Mouse (Mus musculus) kidney, embryonic 14.5 days (tissue): Measurements from ENCODE around the gene Cerkl. TPM values are rescaled to one million over a fixed set of nuclear protein-coding genes. Genes with fewer than 3 reads are reported as not detected.

ENCODE experiments used
- ATAC-seq: fragments of 200-750 bp; cut with Nextera tagmentation; 2 replicates; pipeline ENCODE4 v1.8.0; 2017; ENCODE audit warnings: moderate number of reproducible peaks, mild to moderate bottlenecking, moderate TSS enrichment, moderate library complexity; ENCODE audit not compliant: low FRiP score, low TSS enrichment
- H3K27ac ChIP-seq: fragments of 300-500 bp; sonication (generic); 2 replicates; pipeline ENCODE4 v1.5.1; 2014; ENCODE audit warnings: low read depth, mild to moderate bottlenecking, low read length, moderate library complexity, mixed read lengths
- H3K27me3 ChIP-seq: fragments of 300-500 bp; sonication (generic); 2 replicates; pipeline ENCODE4 v1.6.1; 2014; ENCODE audit warnings: mild to moderate bottlenecking, low read length; ENCODE audit not compliant: control insufficient read depth, insufficient read depth
- H3K36me3 ChIP-seq: fragments of 300-500 bp; sonication (generic); 2 replicates; pipeline ENCODE4 v1.6.1; 2014; ENCODE audit warnings: low read length, mixed read lengths; ENCODE audit not compliant: control insufficient read depth, insufficient read depth
- H3K4me1 ChIP-seq: fragments of 300-500 bp; sonication (generic); 2 replicates; pipeline ENCODE4 v1.6.1; 2014; ENCODE audit warnings: low read length, mixed read lengths; ENCODE audit not compliant: control insufficient read depth, insufficient read depth
- H3K4me2 ChIP-seq: fragments of 300-500 bp; sonication (generic); replicated peaks from 2 replicates; pipeline ENCODE4 v1.6.1; 2014; ENCODE audit warnings: low read depth, mild to moderate bottlenecking, low read length
- H3K4me3 ChIP-seq: fragments of 300-500 bp; sonication (generic); 2 replicates; pipeline ENCODE4 v1.5.1; 2014; ENCODE audit warnings: mild to moderate bottlenecking, low read length
- H3K9ac ChIP-seq: fragments of 300-500 bp; sonication (generic); 2 replicates; pipeline ENCODE4 v1.6.1; 2014; ENCODE audit warnings: low read depth, mild to moderate bottlenecking, low read length, moderate library complexity
- H3K9me3 ChIP-seq: fragments of 300-500 bp; sonication (generic); 2 replicates; pipeline ENCODE4 v1.6.1; 2016; ENCODE audit warnings: low read length; ENCODE audit not compliant: control insufficient read depth
- WGBS: fragments of 180-500 bp; shearing (Covaris S2); extraction: QIAGEN DNeasy Blood & Tissue Kit; methylation state at CpG from one replicate; pipeline ENCODE4 v1.1.7; 2014; 5-methylcytosine and 5-hydroxymethylcytosine counted together
- polyA plus RNA-seq: library from polyadenylated mRNA; unstranded; fragments of >200 nt; fragmentation: Nextera tagmentation; extraction: Ambion mirVana; gene quantifications from 2 replicates; pipeline ENCODE4 v1.2.1, GENCODE M21; 2014

Cerkl gene
- 1.4 and 2.7 TPM in 2 replicates for polyA plus RNA-seq

DNA sequence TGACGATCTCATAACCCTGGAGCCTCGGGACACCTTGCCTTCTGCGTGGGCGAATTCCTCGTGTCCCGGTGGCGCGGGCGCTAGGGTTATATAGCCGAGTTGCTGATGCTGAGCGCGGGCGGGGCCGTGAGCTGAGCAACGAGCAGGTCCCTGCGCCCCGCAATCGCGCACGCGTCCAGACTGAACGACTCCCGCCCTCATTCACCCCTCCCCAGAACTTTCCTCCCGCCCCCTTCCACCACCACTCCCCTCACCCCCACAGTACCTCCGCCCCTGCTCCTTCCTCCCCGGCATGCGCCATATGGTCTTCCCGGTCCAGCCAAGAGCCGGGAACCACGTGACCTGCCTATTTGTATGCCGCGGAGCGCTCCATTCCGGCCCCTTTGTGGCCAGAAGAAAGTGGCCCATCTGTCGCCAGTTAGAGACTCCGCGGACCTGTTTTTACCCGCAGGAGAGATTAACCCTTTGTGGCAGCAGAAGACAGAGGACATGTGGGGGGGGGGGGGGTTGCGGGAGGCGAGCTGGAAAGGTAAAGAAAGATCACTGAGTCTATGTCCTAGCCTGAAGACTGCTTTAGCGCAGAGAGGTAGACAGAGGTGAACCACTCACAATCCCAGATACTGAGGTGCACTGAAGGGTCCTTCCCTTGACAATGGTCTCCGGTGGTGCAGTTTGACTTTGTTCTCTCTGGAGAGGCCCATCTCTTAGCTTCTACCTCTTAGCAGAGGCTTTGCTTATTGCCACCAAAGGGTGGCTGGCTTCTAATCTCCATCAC is at the start of gene Cerkl, which contains the start of gene Neurod1:
Gene Cerkl, minus strand, starts transcription at position 211 of the 775 bp plus-strand sequence.
Gene Neurod1, minus strand, starts transcription at position 177 of the 775 bp plus-strand sequence.
- peak; percentile 70; the same call in 1 of the 2 replicates for ATAC-seq
- H3K4me3 ChIP-seq: peak within 1 kb of the TSS; percentile 39

DNA sequence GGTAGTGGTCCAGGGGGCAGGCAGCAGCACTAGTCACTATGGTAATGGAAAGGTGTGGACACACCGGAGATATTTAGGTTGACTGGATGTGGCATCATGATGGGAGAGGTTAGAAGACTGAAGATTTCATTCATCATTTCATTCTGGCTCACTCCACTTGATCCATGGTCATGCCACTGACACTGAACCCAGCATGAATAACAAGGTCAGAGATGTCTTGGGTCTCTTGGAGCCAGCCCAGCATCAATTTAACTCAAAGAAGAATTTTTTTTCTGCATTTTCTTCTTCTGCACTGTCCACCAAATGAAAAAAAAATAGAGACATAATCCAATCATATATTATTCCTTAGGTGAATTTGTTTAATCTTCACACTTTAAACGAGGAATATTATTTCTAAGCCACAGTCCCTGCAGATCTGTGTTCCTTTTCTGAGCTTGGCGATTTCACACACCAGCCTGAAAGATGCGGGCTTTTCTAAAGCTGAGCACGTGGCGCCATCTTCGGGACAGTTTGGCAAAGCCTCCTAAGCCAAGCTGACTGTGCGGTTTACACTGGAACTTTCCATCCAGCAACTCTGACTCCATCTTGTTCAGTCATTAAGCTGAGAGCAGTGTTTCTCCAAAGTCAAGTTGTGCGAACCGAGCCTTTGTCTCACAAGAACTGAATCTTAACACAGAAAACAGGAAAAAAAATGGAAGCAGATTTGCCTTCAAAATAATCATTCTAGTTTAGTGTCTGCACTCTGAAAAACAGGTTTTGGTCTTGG is 42.6 kb upstream of the Cerkl start:
- peak; percentile 78; the same call in 1 of the 2 replicates for ATAC-seq
- WGBS: 26% methylated on average over 10 of the region's 10 CpGs
- H3K27me3 ChIP-seq: no peaks in the 10 kb centered on the region
- H3K9me3 ChIP-seq: no peaks in the 10 kb centered on the region
- no peak overlapping the region for H3K4me3 ChIP-seq
- H3K4me1 ChIP-seq: no peaks in the 10 kb centered on the region
- no peak overlapping the region for H3K27ac ChIP-seq
- no peak overlapping the region for H3K4me2 ChIP-seq
- H3K9ac ChIP-seq: no peak overlapping the region
- no peaks in the 10 kb centered on the region for H3K36me3 ChIP-seq

More for the DNA sequence above, at the start of gene Cerkl, which contains the start of gene Neurod1:
- Histone ChIP-seq H3K4me1 (peaks cover 7% of the 10 kb centered on the region; the same call in 1 of the 2 replicates), H3K9ac (no peak within 1 kb of the TSS), H3K4me2 (peak within 1 kb of the TSS; percentile 46), H3K9me3 (no peaks in the 10 kb centered on the region), H3K36me3 (no peaks in the 10 kb centered on the region), H3K27ac (no peak within 1 kb of the TSS), H3K27me3 (peaks cover 77% of the 10 kb centered on the region)
- WGBS: 1% methylated on average over 41 of the region's 42 CpGs

DNA sequence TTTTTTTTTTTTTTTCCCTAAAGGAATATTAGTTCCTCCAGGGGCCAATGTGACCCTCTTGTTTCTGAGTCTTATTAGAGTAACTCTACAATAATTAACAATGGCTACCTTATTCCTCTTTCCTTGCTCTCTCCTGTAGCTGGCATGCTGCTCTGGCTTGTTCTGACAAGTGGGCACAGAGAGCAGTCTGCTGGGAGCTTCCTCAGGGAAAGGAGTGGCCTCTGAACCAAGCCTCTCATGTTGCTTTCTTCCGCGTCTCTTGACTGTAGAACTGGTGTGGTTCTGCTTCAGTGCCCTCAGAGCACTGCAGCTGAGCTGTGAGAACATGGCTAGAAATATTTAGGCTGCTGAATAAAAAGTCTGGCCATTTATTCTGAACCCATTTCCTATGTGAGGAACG is 28.5 kb upstream of the Cerkl start:
- Histone ChIP-seq H3K9ac (no peak overlapping the region), H3K36me3 (no peaks in the 10 kb centered on the region), H3K4me2 (no peak overlapping the region), H3K4me3 (no peak overlapping the region), H3K27ac (no peak overlapping the region), H3K27me3 (no peaks in the 10 kb centered on the region), H3K9me3 (no peaks in the 10 kb centered on the region), H3K4me1 (no peaks in the 10 kb centered on the region)
- peak; percentile 69; the same call in 1 of the 2 replicates for ATAC-seq
- 43% methylated on average over 3 of the region's 3 CpGs for WGBS

DNA sequence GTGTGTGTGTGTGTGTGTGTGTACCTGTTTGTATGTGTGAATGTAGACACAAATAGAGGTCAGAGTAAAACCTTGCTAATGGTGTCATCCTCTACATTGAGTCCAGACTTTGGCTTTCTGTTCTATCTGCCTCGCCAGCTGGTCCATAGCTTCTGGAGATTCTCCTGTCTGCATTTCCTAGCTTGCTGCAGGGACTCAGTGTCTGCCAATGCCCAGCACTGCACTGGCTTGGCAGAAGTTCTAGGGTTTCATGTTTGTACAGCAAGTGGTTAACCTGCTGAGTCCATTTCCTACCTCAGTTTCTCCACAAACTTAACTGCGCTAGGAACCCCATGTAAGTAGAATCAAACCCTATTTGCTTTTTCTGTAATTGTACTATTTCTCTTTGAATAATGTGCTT is 25.9 kb upstream of the Cerkl start:
- no peak for ATAC-seq
- H3K9ac ChIP-seq: no peak overlapping the region
- no peak overlapping the region for H3K4me3 ChIP-seq
- no peaks in the 10 kb centered on the region for H3K36me3 ChIP-seq
- no peaks in the 10 kb centered on the region for H3K9me3 ChIP-seq
- no peaks in the 10 kb centered on the region for H3K4me1 ChIP-seq
- H3K4me2 ChIP-seq: no peak overlapping the region
- H3K27ac ChIP-seq: no peak overlapping the region
- 97% methylated on average over 2 of the region's 2 CpGs for WGBS
- no peaks in the 10 kb centered on the region for H3K27me3 ChIP-seq

DNA sequence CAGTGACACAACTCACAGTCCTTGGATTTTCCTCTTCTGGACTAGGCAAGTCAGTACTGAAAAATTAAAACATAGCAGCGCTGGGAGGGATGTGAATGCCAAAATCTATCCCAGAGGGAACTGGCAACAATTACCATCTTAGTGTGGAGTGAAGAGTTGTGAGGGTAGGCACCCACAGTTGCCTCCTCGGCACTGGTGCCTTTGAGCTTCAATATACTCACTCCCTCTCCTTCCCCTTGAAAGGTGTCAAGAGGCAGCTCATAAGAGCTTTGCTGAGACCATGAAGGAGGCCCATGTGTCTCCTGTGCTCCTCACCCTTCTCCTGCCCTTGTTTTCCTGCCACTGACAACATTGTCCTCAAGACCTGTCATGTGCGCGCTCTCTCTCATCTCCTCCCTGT is 5.8 kb upstream of the Cerkl start:
- Histone ChIP-seq H3K36me3 (no peaks in the 10 kb centered on the region), H3K27ac (no peak overlapping the region), H3K4me1 (0 out of 2 replicates have a peak, but pooled peaks cover 5% of the 10 kb centered on the region), H3K9ac (no peak overlapping the region), H3K4me2 (no peak overlapping the region), H3K27me3 (peaks cover 41% of the 10 kb centered on the region), H3K9me3 (no peaks in the 10 kb centered on the region), H3K4me3 (no peak overlapping the region)
- ATAC-seq: no peak
- WGBS: 84% methylated on average over 4 of the region's 4 CpGs

DNA sequence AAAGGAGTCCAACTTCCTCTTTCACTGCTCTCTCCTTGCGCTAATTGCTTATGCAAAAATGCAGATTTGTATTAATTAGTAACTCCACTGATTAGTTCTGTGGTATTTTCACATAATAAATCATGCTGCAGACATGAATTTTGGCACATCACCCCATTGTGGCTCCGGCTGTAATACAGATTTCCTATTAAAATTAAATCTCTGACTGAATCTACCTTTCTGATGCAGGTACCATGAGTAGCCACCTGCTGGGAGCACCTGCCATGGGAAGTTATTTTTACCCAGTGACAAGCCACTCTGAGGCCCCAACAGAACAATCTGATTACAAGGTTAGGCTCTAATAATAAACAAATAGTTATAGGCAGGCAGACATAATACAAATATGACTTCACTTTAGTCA is 5.3 kb upstream of the Cerkl start:
- Histone ChIP-seq H3K9me3 (no peaks in the 10 kb centered on the region), H3K27ac (no peak overlapping the region), H3K36me3 (no peaks in the 10 kb centered on the region), H3K4me2 (no peak overlapping the region), H3K9ac (no peak overlapping the region), H3K4me1 (0 out of 2 replicates have a peak, but pooled peaks cover 5% of the 10 kb centered on the region), H3K4me3 (no peak overlapping the region), H3K27me3 (peaks cover 46% of the 10 kb centered on the region)
- no peak for ATAC-seq
- 81% methylated on average over 2 of the region's 2 CpGs for WGBS

DNA sequence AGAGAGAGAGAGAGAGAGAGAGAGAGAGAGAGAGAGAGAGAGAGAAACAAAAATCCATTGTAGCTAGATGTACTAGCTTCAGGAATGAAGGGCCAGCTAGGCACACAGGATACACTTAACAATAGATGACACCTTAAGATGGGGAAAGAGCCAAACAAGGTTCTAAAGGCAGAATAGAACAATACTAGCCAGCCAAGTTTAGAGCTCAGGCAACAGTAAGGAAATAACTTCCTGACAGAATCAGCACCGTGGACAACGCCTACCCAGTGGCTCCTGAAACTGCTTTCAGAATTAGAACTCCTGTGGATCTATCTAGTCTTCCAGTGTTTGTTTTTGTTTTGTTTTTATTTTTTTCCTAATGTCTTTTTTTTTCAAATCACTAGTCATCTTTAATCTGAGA is 4.0 kb upstream of the Cerkl start:
- ATAC-seq: no peak
- no peaks in the 10 kb centered on the region for H3K9me3 ChIP-seq
- H3K27me3 ChIP-seq: peaks cover 59% of the 10 kb centered on the region
- H3K4me3 ChIP-seq: no peak overlapping the region
- H3K4me1 ChIP-seq: 0 out of 2 replicates have a peak, but pooled peaks cover 5% of the 10 kb centered on the region
- H3K9ac ChIP-seq: no peak overlapping the region
- H3K27ac ChIP-seq: no peak overlapping the region
- H3K36me3 ChIP-seq: no peaks in the 10 kb centered on the region
- 0% methylated on average over 2 of the region's 2 CpGs for WGBS
- H3K4me2 ChIP-seq: no peak overlapping the region

DNA sequence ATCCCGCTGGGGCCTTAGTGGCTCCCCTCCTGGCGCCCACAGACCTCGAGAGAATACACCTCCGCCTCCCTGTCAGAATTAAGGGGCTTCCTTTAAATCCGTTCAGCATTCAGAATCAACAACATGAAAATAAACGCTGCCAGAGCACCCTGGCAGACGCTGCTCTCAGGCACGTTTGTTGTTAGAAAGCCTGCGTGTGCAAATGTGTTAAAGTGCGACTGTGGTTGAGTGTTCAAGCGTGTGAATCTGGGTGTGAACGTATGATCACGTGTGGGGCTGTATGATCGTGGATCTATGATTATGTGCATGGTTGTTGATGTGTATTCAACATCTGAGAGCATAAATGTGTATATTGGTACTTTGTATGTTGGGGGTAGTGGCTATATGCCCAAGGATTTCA is 3.5 kb upstream of the Cerkl start:
- H3K27me3 ChIP-seq: peaks cover 64% of the 10 kb centered on the region
- ATAC-seq: no peak
- 5% methylated on average over 14 of the region's 14 CpGs for WGBS

More for the DNA sequence above, 3.5 kb upstream of the Cerkl start:
- no peak overlapping the region for H3K4me3 ChIP-seq
- H3K4me1 ChIP-seq: 0 out of 2 replicates have a peak, but pooled peaks cover 5% of the 10 kb centered on the region
- no peaks in the 10 kb centered on the region for H3K9me3 ChIP-seq
- H3K4me2 ChIP-seq: no peak overlapping the region
- H3K36me3 ChIP-seq: no peaks in the 10 kb centered on the region
- H3K9ac ChIP-seq: no peak overlapping the region
- H3K27ac ChIP-seq: no peak overlapping the region
